Mouse (Mus musculus) limb, embryonic 14.5 days (tissue): Measurements from ENCODE around the gene Suv39h2. TPM values are rescaled to one million over a fixed set of nuclear protein-coding genes. Genes with fewer than 3 reads are reported as not detected.

ENCODE experiments used
- ATAC-seq: fragments of 200-750 bp; cut with Nextera tagmentation; 2 replicates; pipeline ENCODE4 v1.8.0; 2017; ENCODE audit warnings: low read depth, moderate number of reproducible peaks, moderate TSS enrichment; ENCODE audit not compliant: low FRiP score
- DNase-seq: peaks from one replicate; pipeline ENCODE4 v3.0.0-alpha.2; 2015; ENCODE audit warnings: low spot score
- H3K27ac ChIP-seq: fragments of 300-500 bp; sonication (generic); replicated peaks from 2 replicates; pipeline ENCODE4 v1.5.1; 2014; ENCODE audit warnings: low read depth, mild to moderate bottlenecking, low read length, moderate library complexity, mixed read lengths
- H3K27me3 ChIP-seq: fragments of 300-500 bp; sonication (generic); 2 replicates; pipeline ENCODE4 v1.6.1; 2014; ENCODE audit warnings: low read length, mixed read lengths; ENCODE audit not compliant: control insufficient read depth, insufficient read depth
- H3K36me3 ChIP-seq: fragments of 300-500 bp; sonication (generic); 2 replicates; pipeline ENCODE4 v1.6.1; 2014; ENCODE audit warnings: mild to moderate bottlenecking, low read length, moderate library complexity, mixed read lengths; ENCODE audit not compliant: control insufficient read depth, insufficient read depth
- H3K4me1 ChIP-seq: fragments of 300-500 bp; sonication (generic); 2 replicates; pipeline ENCODE4 v1.6.1; 2014; ENCODE audit warnings: antibody characterized with exemption, low read length, mixed read lengths; ENCODE audit not compliant: control insufficient read depth, insufficient read depth
- H3K4me2 ChIP-seq: fragments of 300-500 bp; sonication (generic); replicated peaks from 2 replicates; pipeline ENCODE4 v1.6.1; 2014; ENCODE audit warnings: low read depth, mild to moderate bottlenecking, low read length, moderate library complexity; ENCODE audit not compliant: severe bottlenecking
- H3K4me3 ChIP-seq: fragments of 300-500 bp; sonication (generic); replicated peaks from 2 replicates; pipeline ENCODE4 v1.5.1; 2014; ENCODE audit warnings: low read length
- H3K9ac ChIP-seq: fragments of 300-500 bp; sonication (generic); 2 replicates; pipeline ENCODE4 v1.6.1; 2014; ENCODE audit warnings: mild to moderate bottlenecking, low read depth, low read length, moderate library complexity; ENCODE audit not compliant: severe bottlenecking
- H3K9me3 ChIP-seq: fragments of 300-500 bp; sonication (generic); 2 replicates; pipeline ENCODE4 v1.6.1; 2016; ENCODE audit warnings: low read length; ENCODE audit not compliant: control insufficient read depth
- POLR2A ChIP-seq: fragments of 200-500 bp; IDR thresholded peaks from 2 replicates; pipeline ENCODE4 v1.8.0; 2012; ENCODE audit warnings: inconsistent platforms, mild to moderate bottlenecking, moderate library complexity, borderline replicate concordance; ENCODE audit not compliant: insufficient read depth, insufficient read length; ENCODE audit errors: extremely low read depth
- WGBS: fragments of 180-500 bp; shearing (Covaris S2); extraction: QIAGEN DNeasy Blood & Tissue Kit; methylation state at CpG from one replicate; pipeline ENCODE4 v1.1.7; 2014; 5-methylcytosine and 5-hydroxymethylcytosine counted together
- polyA plus RNA-seq, 2 experiments: library from polyadenylated mRNA; depleted of rRNA in 1 of 2; stranded (reverse) in 1 of 2; unstranded in 1 of 2; fragments of >200 nt; fragmentation: Nextera tagmentation in 1 of 2; extraction: Ambion mirVana in 1 of 2; gene quantifications; 2 replicates each; pipeline versions ENCODE4 v1.2.1 to v1.2.3; 2012 to 2014

The Suv39h2 gene
- polyA plus RNA-seq, 2 experiments, result 9.2 to 15.4 TPM

- no peak for DNase-seq
- Histone ChIP-seq H3K4me3 (no peak overlapping the region), H3K9me3 (no peaks in the 10 kb centered on the region), H3K27me3 (no peaks in the 10 kb centered on the region), H3K36me3 (peaks cover 63% of the 10 kb centered on the region), H3K4me2 (no peak overlapping the region), H3K9ac (no peak overlapping the region), H3K27ac (no peak overlapping the region), H3K4me1 (no peaks in the 10 kb centered on the region)
- no peak for TF ChIP-seq POLR2A
- ATAC-seq, result no peak
- 93% methylated on average over 6 of the region's 6 CpGs for WGBS
Measured at GRCm38 (mm10) chr2:3499543-3499942, 24.7 kb upstream of the Suv39h2 start.

DNA sequence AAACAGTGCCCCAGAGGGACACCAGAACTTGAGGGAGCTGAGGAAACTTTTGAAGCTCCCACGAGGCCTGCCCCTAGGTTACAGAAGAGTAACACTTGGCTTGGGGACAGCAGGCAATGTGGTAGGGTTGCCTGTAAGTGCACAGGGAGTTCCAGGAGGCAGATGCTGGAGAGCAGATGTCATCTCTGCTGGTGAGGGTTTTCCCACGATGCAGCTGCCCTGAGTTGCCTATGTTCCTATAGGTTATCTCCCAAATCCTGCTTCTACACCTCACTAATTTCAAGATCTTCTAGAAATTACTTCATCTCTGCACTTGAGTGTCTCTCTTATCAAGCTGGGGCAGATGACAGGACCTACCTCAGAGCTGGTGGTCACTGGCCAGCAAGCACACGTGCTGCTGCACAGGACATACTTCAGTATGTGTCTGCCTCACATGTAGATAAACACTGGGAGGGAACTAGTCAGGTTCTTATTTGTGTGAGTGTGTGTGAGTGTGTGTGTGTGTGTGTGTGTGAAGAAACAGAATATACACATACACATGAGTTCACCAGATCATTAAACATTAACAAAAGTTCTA is 19.1 kb upstream of the Suv39h2 start:
- Histone ChIP-seq H3K9me3 (no peaks in the 10 kb centered on the region), H3K36me3 (peaks cover 82% of the 10 kb centered on the region), H3K4me2 (no peak overlapping the region), H3K27me3 (no peaks in the 10 kb centered on the region), H3K27ac (no peak overlapping the region), H3K4me1 (no peaks in the 10 kb centered on the region), H3K4me3 (no peak overlapping the region), H3K9ac (no peak overlapping the region)
- WGBS, result 95% methylated on average over 3 of the region's 3 CpGs
- ATAC-seq (no peak), DNase-seq (no peak)
- TF ChIP-seq POLR2A, result no peak

- Histone ChIP-seq H3K9ac (no peak overlapping the region), H3K36me3 (peaks cover 52% of the 10 kb centered on the region), H3K27me3 (no peaks in the 10 kb centered on the region), H3K4me1 (no peaks in the 10 kb centered on the region), H3K27ac (no peak overlapping the region), H3K4me3 (no peak overlapping the region), H3K9me3 (no peaks in the 10 kb centered on the region), H3K4me2 (no peak overlapping the region)
- 85% methylated on average over 3 of the region's 3 CpGs for WGBS
- DNase-seq (no peak), ATAC-seq (no peak)
- no peak for TF ChIP-seq POLR2A
Measured at GRCm38 (mm10) chr2:3489816-3490215, 15.0 kb upstream of the Suv39h2 start.

GRCm38 (mm10) chr2:3480239-3480638 is 5.4 kb upstream of the Suv39h2 start:
- no peaks in the 10 kb centered on the region for H3K27me3 ChIP-seq
- no peaks in the 10 kb centered on the region for H3K9me3 ChIP-seq
- ATAC-seq (no peak), DNase-seq (no peak)
- H3K4me2 ChIP-seq, result no peak overlapping the region
- 80% methylated on average over 3 of the region's 3 CpGs for WGBS
- no peak overlapping the region for H3K4me3 ChIP-seq
- no peaks in the 10 kb centered on the region for H3K36me3 ChIP-seq
- H3K9ac ChIP-seq, result no peak overlapping the region
- no peak for TF ChIP-seq POLR2A
- H3K4me1 ChIP-seq, result 0 out of 2 replicates have a peak, but pooled peaks cover 3% of the 10 kb centered on the region
- H3K27ac ChIP-seq, result no peak overlapping the region

DNA sequence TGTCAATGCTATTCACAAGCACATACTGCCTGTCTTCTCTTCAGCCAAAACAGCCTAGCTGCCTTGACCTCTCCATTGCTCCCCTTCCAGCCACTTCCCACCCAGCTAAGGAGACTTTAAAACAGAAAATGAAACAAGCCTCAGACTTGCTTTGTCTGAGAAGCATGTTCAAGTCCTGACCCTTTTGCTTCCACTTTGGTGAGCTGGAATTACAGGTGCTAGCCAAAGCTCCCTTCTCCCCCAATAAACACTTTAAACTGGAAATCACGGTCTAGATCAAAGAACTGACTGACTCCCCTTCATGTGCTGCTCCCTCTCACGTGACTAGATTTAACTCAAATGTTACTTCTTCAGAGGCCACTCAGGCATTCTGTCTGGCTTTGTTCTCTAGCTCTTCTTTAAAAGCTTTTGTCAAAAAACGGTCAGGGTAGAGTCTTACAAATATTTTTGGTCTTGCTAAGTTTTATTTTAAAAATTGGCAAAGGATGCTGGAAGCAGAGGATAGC is 968 bp upstream of the Suv39h2 start:
- peak overlapping the region; percentile 68; the same call in 1 of the 2 replicates for H3K4me2 ChIP-seq
- 44% methylated on average over 3 of the region's 3 CpGs for WGBS
- peaks cover 12% of the 10 kb centered on the region for H3K4me1 ChIP-seq
- TF ChIP-seq POLR2A, result no peak
- DNase-seq (no peak), ATAC-seq (no peak)
- H3K36me3 ChIP-seq, result no peaks in the 10 kb centered on the region; the same call in 1 of the 2 replicates
- H3K9me3 ChIP-seq, result no peaks in the 10 kb centered on the region
- no peak overlapping the region for H3K4me3 ChIP-seq
- H3K9ac ChIP-seq, result no peak overlapping the region
- no peaks in the 10 kb centered on the region for H3K27me3 ChIP-seq
- H3K27ac ChIP-seq, result no peak overlapping the region
